Mouse (Mus musculus) heart, postnatal 4 days (tissue): ENCODE measurements around the gene Chka. TPM values are rescaled to one million over a fixed set of nuclear protein-coding genes. Genes with fewer than 3 reads are reported as not detected.
A peak's percentile ranks its signal among the peaks of the same experiment; 100 is the strongest.

ENCODE experiments used
- DNase-seq: peaks from one replicate; pipeline ENCODE4 v3.0.0; 2021
- total RNA-seq, 2 experiments: library from RNA; stranded (reverse); gene quantifications; 2 replicates each; pipeline ENCODE4 v1.2.3; 2021

Chka gene
- total RNA-seq, 2 experiments from 2014 or later, result 16.8 to 16.9 TPM

- DNase-seq, result no peak
These were observed 65.2 kb downstream of the Chka start for GRCm38 (mm10) chr19:3916727-3917126.

GRCm38 (mm10) chr19:3919928-3920327, 68.4 kb downstream of the Chka start:
- DNase-seq, result no peak

GRCm38 (mm10) chr19:3922661-3923371, 71.2 kb downstream of the Chka start:
- DNase-seq, result no peak

- DNase-seq, result peak; percentile 50
These were observed 72.0 kb downstream of the Chka start for GRCm38 (mm10) chr19:3923586-3923985.

GRCm38 (mm10) chr19:3924190-3924589, 72.6 kb downstream of the Chka start:
- no peak for DNase-seq

- no peak for DNase-seq
These were observed 73.3 kb downstream of the Chka start for GRCm38 (mm10) chr19:3924868-3925267.

GRCm38 (mm10) chr19:3925859-3926258, 74.3 kb downstream of the Chka start:
- no peak for DNase-seq

GRCm38 (mm10) chr19:3926279-3926678, 74.7 kb downstream of the Chka start:
- no peak for DNase-seq

GRCm38 (mm10) chr19:3926685-3927084, 75.1 kb downstream of the Chka start:
- no peak for DNase-seq

GRCm38 (mm10) chr19:3927989-3928388, 76.4 kb downstream of the Chka start:
- no peak for DNase-seq

GRCm38 (mm10) chr19:3928779-3929178, 77.2 kb downstream of the Chka start:
- DNase-seq, result no peak

- DNase-seq, result peak; percentile 90
These were observed 77.8 kb downstream of the Chka start, which contains the start of gene Aldh3b1 for GRCm38 (mm10) chr19:3929211-3929941. Gene Aldh3b1, minus strand, starts transcription at chr19:3929808.

GRCm38 (mm10) chr19:3930262-3931057, 78.9 kb downstream of the Chka start:
- no peak for DNase-seq

- no peak for DNase-seq
These were observed 80.1 kb downstream of the Chka start for GRCm38 (mm10) chr19:3931716-3932115.

- peak; percentile 73 for DNase-seq
These were observed 83.7 kb downstream of the Chka start, which contains the start of gene Unc93b1 for GRCm38 (mm10) chr19:3935032-3935895. Gene Unc93b1, plus strand, starts transcription at chr19:3935186.

GRCm38 (mm10) chr19:3935896-3936850, 84.6 kb downstream of the Chka start:
- peak; percentile 68 for DNase-seq

- no peak for DNase-seq
These were observed 90.7 kb downstream of the Chka start for GRCm38 (mm10) chr19:3942315-3942714.

GRCm38 (mm10) chr19:3942986-3943735, 91.6 kb downstream of the Chka start:
- DNase-seq, result no peak
